Mouse (Mus musculus) CH12F3 (cell line): Measurements from ENCODE around the gene Jade1.

ENCODE experiments used
- in situ Hi-C: fragments of 300-500 bp; cut with MboI; formaldehyde crosslinking; loops from 2 replicates; pipeline ENCODE4 v1.14.3; 2020; ENCODE audit warnings: low sequenced_read_pairs

The Jade1 gene

GRCm38 (mm10) chr3:41575971-41576370 is 20.4 kb downstream of the Jade1 start:
- in situ Hi-C loops, result no loop called here

- in situ Hi-C loops, result no loop called here
Measured at GRCm38 (mm10) chr3:41577240-41577639, 21.7 kb downstream of the Jade1 start.

- in situ Hi-C loops, result no loop called here
Measured at GRCm38 (mm10) chr3:41579873-41580272, 24.3 kb downstream of the Jade1 start.

- in situ Hi-C loops, result no loop called here
Measured at GRCm38 (mm10) chr3:41580401-41581323, 25.1 kb downstream of the Jade1 start.

- in situ Hi-C loops, result no loop called here
Measured at GRCm38 (mm10) chr3:41581436-41581835, 25.9 kb downstream of the Jade1 start.

- in situ Hi-C loops, result no loop called here
Measured at GRCm38 (mm10) chr3:41582256-41582655, 26.7 kb downstream of the Jade1 start.

GRCm38 (mm10) chr3:41583092-41583491 is 27.6 kb downstream of the Jade1 start:
- in situ Hi-C loops, result no loop called here

GRCm38 (mm10) chr3:41583621-41584020 is 28.1 kb downstream of the Jade1 start:
- in situ Hi-C loops, result no loop called here

GRCm38 (mm10) chr3:41585548-41585947 is 30.0 kb downstream of the Jade1 start:
- in situ Hi-C loops, result no loop called here

- in situ Hi-C loops, result no loop called here
Measured at GRCm38 (mm10) chr3:41586330-41586729, 30.8 kb downstream of the Jade1 start.

GRCm38 (mm10) chr3:41586917-41587316 is 31.4 kb downstream of the Jade1 start:
- in situ Hi-C loops, result no loop called here

GRCm38 (mm10) chr3:41587588-41587987 is 32.1 kb downstream of the Jade1 start:
- in situ Hi-C loops, result no loop called here

GRCm38 (mm10) chr3:41588495-41588894 is 33.0 kb downstream of the Jade1 start:
- in situ Hi-C loops, result no loop called here

GRCm38 (mm10) chr3:41589246-41589914 is 33.8 kb downstream of the Jade1 start:
- in situ Hi-C loops, result no loop called here

- in situ Hi-C loops, result no loop called here
Measured at GRCm38 (mm10) chr3:41589988-41590387, 34.5 kb downstream of the Jade1 start.

- in situ Hi-C loops, result no loop called here
Measured at GRCm38 (mm10) chr3:41590695-41591559, 35.4 kb downstream of the Jade1 start.

GRCm38 (mm10) chr3:41591651-41592170 is 36.2 kb downstream of the Jade1 start:
- in situ Hi-C loops, result no loop called here

- in situ Hi-C loops, result no loop called here
Measured at GRCm38 (mm10) chr3:41592805-41593204, 37.3 kb downstream of the Jade1 start.

- in situ Hi-C loops, result no loop called here
Measured at GRCm38 (mm10) chr3:41594097-41594879, 38.8 kb downstream of the Jade1 start.

- in situ Hi-C loops, result no loop called here
Measured at GRCm38 (mm10) chr3:41595010-41595409, 39.5 kb downstream of the Jade1 start.
